Comparison of ENCODE assay signal across 8 mouse cellular contexts in the genomic region with DNA sequence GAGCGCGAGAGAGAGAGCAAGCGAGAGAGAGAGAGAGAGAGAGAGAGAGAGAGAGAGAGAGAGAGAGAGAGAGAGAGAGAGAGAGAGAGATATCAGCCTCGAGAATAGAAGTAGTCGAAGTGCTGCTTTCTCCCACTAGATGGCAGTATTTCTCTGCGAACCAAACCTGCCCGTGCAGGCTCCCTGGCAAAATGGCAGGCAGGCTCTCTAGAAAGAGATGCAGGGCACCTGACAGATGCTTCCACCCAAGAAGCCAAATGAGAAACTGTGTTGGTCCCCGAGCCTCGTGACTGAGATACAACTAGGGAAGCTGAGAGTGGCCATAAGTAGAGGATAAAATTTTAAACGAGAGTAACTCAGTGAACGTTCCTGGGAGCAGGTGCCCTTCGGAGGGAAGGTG. TPM values are rescaled to one million over a fixed set of nuclear protein-coding genes. Genes with fewer than 3 reads are reported as not detected.
DNase-seq lines count a peak whose midpoint lies in the region; ATAC-seq lines count a peak whose summit lies in the region.

No protein-coding gene starts in this region.

- ATAC-seq in kidney, embryonic 15.5 days (replicated peaks; ENCODE audit: low FRiP score), result no peak
- no peak for ATAC-seq in limb, embryonic 11.5 days (ENCODE audit: insufficient number of reproducible peaks, low FRiP score, low TSS enrichment, low read depth)

- no peak overlapping the region for H3K4me2 ChIP-seq in kidney, embryonic 15.5 days
- no peak overlapping the region for H3K4me2 ChIP-seq in limb, embryonic 11.5 days (ENCODE audit: low read depth, severe bottlenecking)

- no peaks in the 10 kb centered on the region for H3K4me1 ChIP-seq in kidney, embryonic 15.5 days
- no peaks in the 10 kb centered on the region for H3K4me1 ChIP-seq in limb, embryonic 11.5 days (ENCODE audit: control insufficient read depth, insufficient read depth, low read length)

- no peak overlapping the region for H3K4me3 ChIP-seq in kidney, embryonic 15.5 days (replicated peaks)
- H3K4me3 ChIP-seq in limb, embryonic 11.5 days (ENCODE audit: low read depth, low read length), result no peak overlapping the region

- no peak overlapping the region for H3K27ac ChIP-seq in kidney, embryonic 15.5 days
- H3K27ac ChIP-seq in limb, embryonic 11.5 days (replicated peaks; ENCODE audit: low read depth, low read length), result no peak overlapping the region

- no peaks in the 10 kb centered on the region for H3K36me3 ChIP-seq in kidney, embryonic 15.5 days
- no peaks in the 10 kb centered on the region for H3K36me3 ChIP-seq in limb, embryonic 11.5 days (ENCODE audit: control insufficient read depth, insufficient read depth, low read length)

- DNase-seq in kidney, adult 18-20 months, result peak; percentile 53
- peak; percentile 81 to 84 for DNase-seq in cerebellum, adult 18-20 months
- peak; percentile 80 for DNase-seq in forelimb bud, embryonic 11.5 days (ENCODE audit: low read depth, low spot score)
- DNase-seq in induced T-regulatory cell, adult 2 months (ENCODE audit: low read depth), result peak; percentile 86
- peak; percentile 79 for DNase-seq in limb, embryonic 11.5 days (ENCODE audit: low spot score)
- DNase-seq in naive thymus-derived CD4-positive, alpha-beta T cell, adult 2 months (ENCODE audit: low read depth), result peak; percentile 86
- DNase-seq in spleen, postnatal 36 days (ENCODE audit: low spot score in 2 of 2), result peak; percentile 59 to 65

- H3K9ac ChIP-seq in kidney, embryonic 15.5 days, result no peak overlapping the region
- H3K9ac ChIP-seq in limb, embryonic 11.5 days (ENCODE audit: low read length), result no peak overlapping the region

- 22% methylated on average over 10 of the region's 12 CpGs for WGBS in kidney, embryonic 15.5 days
- 25% methylated on average over 9 of the region's 12 CpGs for WGBS in limb, embryonic 11.5 days

- peaks cover 26% of the 10 kb centered on the region for H3K27me3 ChIP-seq in kidney, embryonic 15.5 days
- no peaks in the 10 kb centered on the region for H3K27me3 ChIP-seq in limb, embryonic 11.5 days (ENCODE audit: control insufficient read depth, insufficient read depth, low read length)

- no peaks in the 10 kb centered on the region for H3K9me3 ChIP-seq in kidney, embryonic 15.5 days (replicated peaks)
- no peaks in the 10 kb centered on the region for H3K9me3 ChIP-seq in limb, embryonic 11.5 days (ENCODE audit: control insufficient read depth, low read length)

RNA-seq across cellular contexts. Expression of a gene that starts 13.4 kb away (rescaled TPM):
- 0.08 TPM in 2 replicates for polyA plus RNA-seq in kidney, embryonic 15.5 days (2015; fragmentation: Nextera tagmentation; extraction: Ambion mirVana)
- polyA plus RNA-seq in limb, embryonic 11.5 days (2014; fragmentation: Nextera tagmentation; extraction: Ambion mirVana), result not detected in 2 replicates

RNA-seq across cellular contexts. Expression of a gene that starts 37.2 kb away (rescaled TPM):
- 52.8 and 55.7 TPM in 2 replicates for polyA plus RNA-seq in kidney, embryonic 15.5 days (2015; fragmentation: Nextera tagmentation; extraction: Ambion mirVana)
- 89.3 and 97.2 TPM in 2 replicates for polyA plus RNA-seq in limb, embryonic 11.5 days (2014; fragmentation: Nextera tagmentation; extraction: Ambion mirVana)
